Mouse (Mus musculus) testis, postnatal 14 days (tissue): ENCODE measurements around the gene Dnmt3b.

ENCODE experiments used
- DNase-seq: peaks from one replicate; pipeline ENCODE4 v3.0.0; 2021; ENCODE audit warnings: low spot score

The Dnmt3b gene

DNA sequence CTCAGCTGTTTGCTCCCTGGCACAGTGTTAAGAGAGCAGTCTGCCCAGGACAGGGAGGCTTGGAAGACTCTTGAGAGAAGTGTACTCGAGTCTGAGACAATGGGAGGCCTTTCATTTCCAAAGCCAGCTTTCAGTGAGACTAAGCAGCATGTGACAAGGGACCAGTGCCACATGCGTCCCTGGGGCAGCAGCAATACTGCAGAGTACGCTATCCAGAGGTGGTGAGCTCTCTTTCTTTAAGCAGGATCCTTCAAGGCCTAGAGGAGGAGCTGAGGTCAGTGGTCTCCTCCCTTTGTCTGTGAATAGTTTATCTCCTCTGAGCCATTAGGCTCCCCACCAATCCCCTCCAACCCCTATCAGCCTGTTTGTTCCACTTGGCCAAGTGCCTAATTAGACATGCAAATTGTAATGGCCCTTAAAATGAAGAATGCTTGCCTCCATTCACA lies 63.4 kb downstream of the Dnmt3b start:
- no peak for DNase-seq

DNA sequence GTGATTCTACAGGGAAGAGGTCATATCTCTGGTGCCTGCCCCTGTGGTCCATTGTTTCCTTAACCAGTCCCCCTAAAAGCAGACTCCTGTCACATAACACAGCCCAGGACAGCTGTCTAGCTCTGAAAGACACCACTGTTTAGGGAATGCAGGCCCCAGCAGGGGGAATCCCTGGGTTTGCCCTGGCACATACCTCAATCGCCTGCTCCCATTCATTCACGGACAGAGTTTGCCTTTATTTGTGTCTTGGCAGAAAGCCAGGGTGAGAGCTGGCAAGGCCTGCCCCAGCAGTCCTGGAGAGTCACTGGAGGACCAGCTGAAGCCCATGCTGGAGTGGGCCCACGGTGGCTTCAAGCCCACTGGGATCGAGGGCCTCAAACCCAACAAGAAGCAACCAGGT lies 64.0 kb downstream of the Dnmt3b start:
- DNase-seq = peak; percentile 71

DNA sequence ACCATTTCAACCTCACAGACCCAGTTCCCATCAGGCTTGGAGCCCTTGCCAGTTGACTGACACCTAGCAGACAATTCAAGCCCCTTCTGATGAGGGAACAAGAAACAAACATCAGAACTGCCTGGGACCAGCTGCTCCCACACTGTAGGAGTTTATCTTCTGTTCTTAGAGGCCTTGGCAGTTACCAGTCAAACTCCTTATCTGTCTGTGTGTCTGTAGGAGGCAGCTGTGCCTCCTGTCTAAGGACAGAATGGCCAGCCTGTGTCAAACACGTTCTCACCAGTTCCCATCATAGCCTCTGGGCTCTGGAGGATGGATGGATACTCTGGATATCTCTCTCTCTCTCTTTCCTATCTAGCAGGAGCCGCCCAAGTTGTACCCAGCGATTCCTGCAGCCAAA lies 68.6 kb downstream of the Dnmt3b start:
- DNase-seq = peak; percentile 59

DNA sequence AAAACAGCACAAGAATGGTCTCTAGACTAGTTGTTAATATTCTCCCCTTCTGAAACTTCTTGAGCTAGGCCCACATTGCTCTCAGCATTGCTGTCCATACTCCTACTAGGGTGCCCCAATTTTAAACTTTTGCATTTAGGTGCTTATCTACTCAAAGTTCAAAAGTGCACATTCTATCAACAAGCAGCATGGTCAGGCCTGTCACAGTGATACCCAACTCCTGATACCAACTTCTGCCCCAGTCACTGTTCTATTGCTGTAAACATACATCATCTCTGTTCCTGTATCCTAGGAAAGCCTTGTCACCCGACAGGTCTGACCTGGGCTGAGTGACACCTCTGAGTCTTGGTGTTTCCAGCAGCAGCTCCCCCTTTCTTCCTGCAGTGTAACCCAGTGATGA lies 73.8 kb downstream of the Dnmt3b start:
- DNase-seq = no peak

DNA sequence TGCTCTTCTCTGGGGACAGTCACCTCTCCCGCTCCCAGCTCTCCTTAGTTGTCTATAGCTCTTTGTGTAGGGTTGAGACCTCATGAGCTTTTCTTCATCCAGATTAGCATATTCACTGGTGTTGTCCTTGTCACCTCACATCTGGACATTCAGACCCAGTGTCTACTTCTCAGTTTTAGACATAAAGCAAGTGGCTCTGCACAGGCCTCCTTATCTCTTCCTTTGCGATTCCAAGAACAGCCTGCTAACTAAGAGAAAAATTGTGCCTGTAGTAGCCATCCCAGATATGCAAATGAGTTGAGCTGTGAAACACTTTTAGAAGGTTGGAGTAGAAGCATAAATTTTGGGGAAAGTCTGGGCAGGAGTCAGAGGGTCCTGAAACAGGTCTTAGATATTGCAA lies 75.2 kb downstream of the Dnmt3b start:
- DNase-seq = peak; percentile 19

DNA sequence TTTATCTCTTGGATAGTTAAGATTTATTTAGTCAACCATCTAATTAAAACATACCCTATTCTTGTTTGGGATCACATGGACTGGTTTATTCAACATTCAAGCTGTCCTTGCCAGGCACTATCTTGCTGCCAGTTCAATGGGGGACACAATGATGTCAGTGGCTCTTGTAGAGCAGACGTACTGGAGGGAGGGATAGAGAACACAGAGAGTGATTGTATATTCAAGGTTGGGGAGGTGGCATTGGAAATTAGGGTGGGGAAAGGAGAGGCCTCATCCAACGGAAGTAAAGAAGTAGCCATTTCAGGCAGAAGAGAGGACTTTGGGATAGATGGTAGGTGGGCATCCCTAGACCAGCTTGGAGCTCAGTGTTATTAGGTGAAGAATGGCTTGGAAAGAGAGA lies 75.6 kb downstream of the Dnmt3b start:
- DNase-seq = peak; percentile 54

DNA sequence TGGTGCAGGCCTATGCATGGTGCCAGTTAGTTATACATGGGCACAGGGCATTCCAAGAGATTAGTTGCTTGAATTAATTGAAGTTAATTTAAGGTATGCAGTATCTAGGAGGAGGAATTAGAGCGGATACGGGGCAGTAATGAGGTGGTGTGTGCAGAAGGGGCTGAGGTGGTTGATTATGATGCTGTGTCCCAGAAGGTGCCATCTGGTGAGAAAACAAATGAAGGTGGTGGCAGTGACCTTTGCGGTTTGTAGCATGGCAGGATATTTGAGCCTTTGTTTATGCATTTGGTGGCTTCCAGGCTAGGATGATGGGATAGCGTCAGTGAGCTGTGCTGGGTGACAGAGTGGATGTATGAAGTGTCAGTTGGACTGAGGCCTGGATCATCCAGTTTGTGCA lies 76.0 kb downstream of the Dnmt3b start:
- no peak for DNase-seq

DNA sequence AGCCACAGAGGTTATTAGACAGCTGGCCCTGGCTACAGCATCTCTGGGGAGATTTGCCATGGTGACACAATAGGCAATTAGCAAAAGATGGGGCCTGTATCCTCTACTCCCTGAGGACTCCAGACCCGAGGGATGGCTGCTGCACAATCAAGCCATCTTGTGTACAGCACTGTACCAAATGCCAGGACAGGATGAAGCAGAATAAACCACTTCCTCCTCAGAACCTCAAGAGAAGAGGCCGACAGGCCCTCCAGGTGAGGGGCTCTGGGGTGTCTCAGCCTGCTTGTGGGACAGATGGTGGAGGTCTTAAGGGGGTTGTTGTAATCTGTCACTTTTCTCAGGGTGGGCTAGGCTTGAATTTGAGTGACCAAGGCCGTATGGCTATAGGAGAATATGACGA lies 84.8 kb downstream of the Dnmt3b start:
- no peak for DNase-seq
